ENCODE assay signal across 29 mouse cellular contexts in genomic region chr8:94729301-94729700, GRCm38 (mm10). TPM values are rescaled to one million over a fixed set of nuclear protein-coding genes. Genes with fewer than 3 reads are reported as not detected.
DNase-seq lines count a peak whose midpoint lies in the region; ATAC-seq and TF ChIP-seq lines count a peak whose summit lies in the region.
"Had no signal": no experiment of that assay in that cellular context is flagged by ENCODE, and none has a peak within 500 bp of the region (broad histone marks: within the 10 kb centered on the region; RNA-seq: fewer than 3 reads in every experiment).

No protein-coding gene starts in this region.

- peak overlapping the region; percentile 28; the same call in 1 of the 2 replicates for H3K27ac ChIP-seq in kidney, postnatal 0 days
- H3K27ac ChIP-seq in kidney, embryonic 16.5 days (ENCODE audit: low read length): no peak overlapping the region
- no peak overlapping the region for H3K27ac ChIP-seq in liver, embryonic 11.5 days (ENCODE audit: low read depth, low read length)
- H3K27ac ChIP-seq in gastrocnemius, adult 2 months: no peak overlapping the region
- H3K27ac ChIP-seq: embryonic facial prominence, embryonic 10.5 days; layer of hippocampus, adult 2 months; left cerebral cortex, adult 2 months; midbrain, embryonic 10.5 days had no signal

- no peaks in the 10 kb centered on the region for H3K4me1 ChIP-seq in kidney, postnatal 0 days (replicated peaks; ENCODE audit: insufficient read depth, low read length)
- no peaks in the 10 kb centered on the region for H3K4me1 ChIP-seq in kidney, embryonic 16.5 days (ENCODE audit: insufficient read depth, low read length)
- peaks cover 13% of the 10 kb centered on the region for H3K4me1 ChIP-seq in liver, embryonic 11.5 days (replicated peaks; ENCODE audit: control insufficient read depth, insufficient read depth, low read length)
- H3K4me1 ChIP-seq: embryonic facial prominence, embryonic 10.5 days; midbrain, embryonic 10.5 days had no signal

- H3K9me3 ChIP-seq in kidney, postnatal 0 days (replicated peaks; ENCODE audit: low read length): no peaks in the 10 kb centered on the region
- no peaks in the 10 kb centered on the region for H3K9me3 ChIP-seq in kidney, embryonic 16.5 days (ENCODE audit: low read length)
- no peaks in the 10 kb centered on the region for H3K9me3 ChIP-seq in liver, embryonic 11.5 days (ENCODE audit: control insufficient read depth, low read length)
- H3K9me3 ChIP-seq: embryonic facial prominence, embryonic 10.5 days; midbrain, embryonic 10.5 days had no signal

- ATAC-seq in kidney, postnatal 0 days (replicated peaks; ENCODE audit: low FRiP score, low read depth): no peak
- no peak for ATAC-seq in kidney, embryonic 16.5 days (ENCODE audit: low FRiP score, low TSS enrichment)
- ATAC-seq in liver, embryonic 11.5 days (replicated peaks; ENCODE audit: low FRiP score): peak; percentile 71
- ATAC-seq in megakaryocyte progenitor cell, adult 5-6 weeks (replicated peaks; ENCODE audit: poor library complexity): 0 out of 2 replicates have a peak, but pooled peaks have one; percentile 35
- ATAC-seq: forebrain, embryonic 14.5 days had no signal

- 30% methylated on average over 4 of the region's 4 CpGs for WGBS in kidney, postnatal 0 days
- 26% methylated on average over 4 of the region's 4 CpGs for WGBS in kidney, embryonic 16.5 days
- 47% methylated on average over 4 of the region's 4 CpGs for WGBS in liver, embryonic 11.5 days

- intact Hi-C loops in gastrocnemius, adult 2 months (cut with DNase I): no loop called here

- no peaks in the 10 kb centered on the region for H3K27me3 ChIP-seq in kidney, postnatal 0 days (ENCODE audit: insufficient read depth, low read length)
- H3K27me3 ChIP-seq in kidney, embryonic 16.5 days (ENCODE audit: insufficient read depth, low read length): no peaks in the 10 kb centered on the region
- H3K27me3 ChIP-seq in liver, embryonic 11.5 days (replicated peaks; ENCODE audit: control insufficient read depth, insufficient read depth, low read length): no peaks in the 10 kb centered on the region
- H3K27me3 ChIP-seq: CH12.LX had no signal

- H3K4me3 ChIP-seq in kidney, postnatal 0 days (replicated peaks; ENCODE audit: low read depth, low read length): no peak overlapping the region
- no peak overlapping the region for H3K4me3 ChIP-seq in kidney, embryonic 16.5 days (ENCODE audit: low read length)
- H3K4me3 ChIP-seq in liver, embryonic 11.5 days (ENCODE audit: low read depth, low read length): no peak overlapping the region
- no peak overlapping the region for H3K4me3 ChIP-seq in gastrocnemius, adult 2 months
- H3K4me3 ChIP-seq: embryonic facial prominence, embryonic 10.5 days; layer of hippocampus, adult 2 months; left cerebral cortex, adult 2 months; midbrain, embryonic 10.5 days had no signal

- no peak overlapping the region for H3K9ac ChIP-seq in kidney, postnatal 0 days (ENCODE audit: low read depth, low read length)
- no peak overlapping the region for H3K9ac ChIP-seq in kidney, embryonic 16.5 days (replicated peaks; ENCODE audit: low read length)
- no peak overlapping the region for H3K9ac ChIP-seq in liver, embryonic 11.5 days (ENCODE audit: low read depth, low read length)
- H3K9ac ChIP-seq: lung, embryonic 14.5 days had no signal

- TF ChIP-seq CTCF in kidney, postnatal 0 days (IDR thresholded peaks at IDR 0.05; ENCODE audit: low read depth): no peak
- no peak for TF ChIP-seq CTCF in gastrocnemius, adult 2 months (IDR thresholded peaks at IDR 0.05)

- peak; percentile 37 for DNase-seq in kidney, postnatal 0 days (ENCODE audit: low spot score)
- no peak for DNase-seq in liver, embryonic 11.5 days (ENCODE audit: low spot score)
- no peak for DNase-seq in cerebellum, adult 9-10 months
- no peak for DNase-seq in gastrocnemius, adult 2 months
- DNase-seq in frontal cortex, postnatal 10 days (ENCODE audit: low spot score in 2 of 2): no peak
- DNase-seq: adrenal gland, postnatal 36 days; cerebellum, adult 8-10 months; heart, postnatal 10 days; kidney, adult 9 months; lung, embryonic 14.5 days; lung, postnatal 4 days; right cerebral cortex, adult 18-20 months; thymus, postnatal 4 days had no signal

- no peak overlapping the region for H3K4me2 ChIP-seq in kidney, postnatal 0 days (ENCODE audit: low read length)
- no peak overlapping the region for H3K4me2 ChIP-seq in kidney, embryonic 16.5 days (replicated peaks; ENCODE audit: low read depth, low read length)
- H3K4me2 ChIP-seq in liver, embryonic 11.5 days: no peak overlapping the region
- H3K4me2 ChIP-seq: heart, embryonic 11.5 days; lung, embryonic 14.5 days had no signal

- no peaks in the 10 kb centered on the region for H3K36me3 ChIP-seq in kidney, postnatal 0 days (ENCODE audit: insufficient read depth, low read length)
- no peaks in the 10 kb centered on the region for H3K36me3 ChIP-seq in kidney, embryonic 16.5 days (ENCODE audit: insufficient read depth, low read length)
- no peaks in the 10 kb centered on the region for H3K36me3 ChIP-seq in liver, embryonic 11.5 days (ENCODE audit: control insufficient read depth, insufficient read depth, low read length)
- H3K36me3 ChIP-seq: embryonic facial prominence, embryonic 10.5 days; midbrain, embryonic 10.5 days had no signal

RNA-seq across cellular contexts. Expression of gene Ccl22, which starts 16.1 kb away (rescaled TPM):
- polyA plus RNA-seq in kidney, postnatal 0 days (2015; fragmentation: Nextera tagmentation; extraction: Ambion mirVana): not detected in 2 replicates
- not detected in 2 replicates for polyA plus RNA-seq in kidney, embryonic 16.5 days (2015; fragmentation: Nextera tagmentation; extraction: Ambion mirVana)
- not detected in 2 replicates for polyA plus RNA-seq in liver, embryonic 11.5 days (2014; fragmentation: Nextera tagmentation; extraction: Ambion mirVana)
- total RNA-seq in megakaryocyte progenitor cell, adult 5-6 weeks (2015): not detected in 2 replicates
- total RNA-seq in megakaryocyte progenitor cell, adult 5-6 weeks (2017): not detected in 2 replicates
- not detected for total RNA-seq in gastrocnemius, adult 2 months (2021)
- total RNA-seq: adrenal gland, postnatal 36 days; common myeloid progenitor, adult 5-6 weeks; gastrocnemius, postnatal 4 days; heart, postnatal 10 days; MEL; midbrain, postnatal 0 days had no signal
- polyA plus RNA-seq: embryonic facial prominence, embryonic 10.5 days; forebrain, embryonic 14.5 days; heart, embryonic 11.5 days; hindbrain, embryonic 11.5 days; limb, embryonic 11.5 days; lung, embryonic 14.5 days; midbrain, embryonic 10.5 days; midbrain, postnatal 0 days; neural tube, embryonic 11.5 days had no signal

RNA-seq across cellular contexts. Expression of gene Pllp, which starts 33.2 kb away (rescaled TPM):
- 16.6 and 17.5 TPM in 2 replicates for polyA plus RNA-seq in kidney, postnatal 0 days (2015; fragmentation: Nextera tagmentation; extraction: Ambion mirVana)
- 19.6 and 20.8 TPM in 2 replicates for polyA plus RNA-seq in kidney, embryonic 16.5 days (2015; fragmentation: Nextera tagmentation; extraction: Ambion mirVana)
- 3.4 and 4.5 TPM in 2 replicates for polyA plus RNA-seq in liver, embryonic 11.5 days (2014; fragmentation: Nextera tagmentation; extraction: Ambion mirVana)
- total RNA-seq in megakaryocyte progenitor cell, adult 5-6 weeks (2015): not detected in 2 replicates
- not detected in 2 replicates for total RNA-seq in megakaryocyte progenitor cell, adult 5-6 weeks (2017)
- 1 to 10 TPM in 1 of 2 experiments, under 1 TPM in 1; 0.86 to 1.0 TPM for total RNA-seq in gastrocnemius, adult 2 months (2021)
- total RNA-seq: common myeloid progenitor, adult 5-6 weeks; MEL had no signal
- polyA plus RNA-seq: heart, embryonic 11.5 days had no signal

RNA-seq across cellular contexts. Expression of gene Cx3cl1, which starts 42.5 kb away (rescaled TPM):
- 21.5 and 23.4 TPM in 2 replicates for polyA plus RNA-seq in kidney, postnatal 0 days (2015; fragmentation: Nextera tagmentation; extraction: Ambion mirVana)
- 12.8 and 14.0 TPM in 2 replicates for polyA plus RNA-seq in kidney, embryonic 16.5 days (2015; fragmentation: Nextera tagmentation; extraction: Ambion mirVana)
- 0.53 and 0.78 TPM in 2 replicates for polyA plus RNA-seq in liver, embryonic 11.5 days (2014; fragmentation: Nextera tagmentation; extraction: Ambion mirVana)
- 0.57 TPM in 1 of 2 replicates, not detected in the other for total RNA-seq in megakaryocyte progenitor cell, adult 5-6 weeks (2015)
- not detected in 2 replicates for total RNA-seq in megakaryocyte progenitor cell, adult 5-6 weeks (2017)
- total RNA-seq in gastrocnemius, adult 2 months (2021): 1 to 10 TPM in 1 of 2 experiments, under 1 TPM in 1; 0.36 to 1.0 TPM
- total RNA-seq: common myeloid progenitor, adult 5-6 weeks; MEL had no signal

Comparison
In these comparisons a context has a peak if more than half of its experiments do, and no peak if none do; other contexts are left out.
1. ATAC-seq: peak in liver, embryonic 11.5 days (single experiment) and megakaryocyte progenitor cell, adult 5-6 weeks (single experiment); none in kidney, postnatal 0 days (single experiment) and kidney, embryonic 16.5 days (single experiment).